Mouse (Mus musculus) urinary bladder, postnatal 4 days (tissue): ENCODE measurements at regions not wholly inside any gene's neighbourhood (a gene's known extent, or its start where the extent isn't known, plus 50 kb on each side); places are given as distances from the start of the nearest gene placed in this dataset.
"Not testable (repeated sequence)": the region's sequence is repeated elsewhere in the genome, so short reads cannot be mapped to it uniquely, and the experiment has no call there.

ENCODE experiments used
- DNase-seq, 2 experiments: peaks; one replicate each; pipeline ENCODE4 v3.0.0; 2021 to 2022; ENCODE audit warnings: low spot score in 2 of 2

DNA sequence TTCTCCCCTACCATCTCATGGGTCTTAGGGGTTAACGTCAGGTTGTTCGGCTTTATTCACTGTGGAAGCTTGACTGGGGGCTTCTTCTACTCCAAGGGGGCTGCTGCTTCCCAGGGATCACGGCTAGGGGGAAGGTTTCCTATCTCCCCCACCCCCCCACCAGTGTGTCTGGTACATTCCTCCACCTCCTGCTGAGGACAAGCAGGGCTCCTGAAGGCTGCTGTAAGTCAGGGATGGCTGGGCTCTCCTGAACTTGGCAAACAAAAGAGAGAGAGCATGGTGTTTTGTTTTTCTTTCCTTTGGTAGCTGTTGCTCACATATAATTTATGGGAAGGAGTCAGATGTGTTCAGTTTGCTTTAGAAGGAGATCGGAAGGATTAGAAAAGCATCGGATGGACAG is 54.7 kb upstream of the Commd3 start:
- no peak for DNase-seq

DNA sequence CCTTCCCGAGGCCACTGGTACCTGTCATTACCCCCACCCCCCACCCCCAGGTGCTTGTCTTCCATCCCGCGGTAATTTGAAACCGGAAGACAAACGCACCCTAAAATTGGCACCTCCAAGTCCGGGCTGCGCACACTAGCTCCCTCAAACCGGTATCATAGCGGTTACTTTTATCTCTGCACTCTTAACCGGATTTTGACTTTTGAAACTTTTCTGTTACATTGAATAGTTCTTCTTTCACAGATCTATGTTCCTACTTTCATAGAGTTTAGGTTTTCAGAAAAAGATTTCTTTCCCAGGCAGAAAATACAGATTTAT is 62.4 kb upstream of the Commd3 start:
- DNase-seq: no peak

DNA sequence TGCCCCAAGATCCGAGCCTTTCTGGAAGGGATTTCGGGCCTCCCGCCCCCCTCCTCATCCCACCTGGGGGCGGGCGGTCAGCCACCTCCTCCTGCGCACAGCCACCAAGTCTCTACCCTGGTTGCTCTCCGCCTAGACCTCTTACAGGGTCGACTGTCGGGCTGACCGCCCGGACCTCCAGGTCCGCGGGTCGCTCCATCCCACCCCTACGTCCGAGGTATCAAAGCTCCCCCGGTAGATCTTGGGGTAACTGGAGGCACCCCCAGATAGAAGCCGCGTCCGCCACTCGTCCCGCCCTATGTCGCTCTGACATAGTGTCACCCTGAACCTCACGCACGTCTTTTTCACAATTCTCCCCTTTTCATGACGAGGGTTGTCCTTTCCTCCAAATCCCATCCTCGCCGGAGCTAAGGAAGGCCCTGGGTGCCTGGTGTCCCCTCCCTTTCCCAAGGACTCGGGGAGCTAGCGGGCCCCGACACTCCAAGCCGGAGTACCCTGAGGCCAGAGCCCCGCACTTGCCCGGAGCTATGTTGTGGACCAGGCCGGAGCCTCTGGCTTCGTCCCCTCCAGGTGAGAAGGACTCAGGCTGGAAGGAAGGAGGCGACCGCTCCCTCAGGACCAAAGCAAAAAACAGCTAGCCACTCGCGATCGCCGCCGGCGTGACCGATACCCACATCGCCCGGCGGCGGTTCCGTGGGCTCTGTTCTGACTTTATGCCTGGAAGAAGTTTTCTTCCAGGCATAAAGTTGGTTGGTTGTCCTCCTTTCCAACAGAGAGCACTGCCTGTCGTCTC is 62.9 kb upstream of the Commd3 start:
- DNase-seq: no peak

DNA sequence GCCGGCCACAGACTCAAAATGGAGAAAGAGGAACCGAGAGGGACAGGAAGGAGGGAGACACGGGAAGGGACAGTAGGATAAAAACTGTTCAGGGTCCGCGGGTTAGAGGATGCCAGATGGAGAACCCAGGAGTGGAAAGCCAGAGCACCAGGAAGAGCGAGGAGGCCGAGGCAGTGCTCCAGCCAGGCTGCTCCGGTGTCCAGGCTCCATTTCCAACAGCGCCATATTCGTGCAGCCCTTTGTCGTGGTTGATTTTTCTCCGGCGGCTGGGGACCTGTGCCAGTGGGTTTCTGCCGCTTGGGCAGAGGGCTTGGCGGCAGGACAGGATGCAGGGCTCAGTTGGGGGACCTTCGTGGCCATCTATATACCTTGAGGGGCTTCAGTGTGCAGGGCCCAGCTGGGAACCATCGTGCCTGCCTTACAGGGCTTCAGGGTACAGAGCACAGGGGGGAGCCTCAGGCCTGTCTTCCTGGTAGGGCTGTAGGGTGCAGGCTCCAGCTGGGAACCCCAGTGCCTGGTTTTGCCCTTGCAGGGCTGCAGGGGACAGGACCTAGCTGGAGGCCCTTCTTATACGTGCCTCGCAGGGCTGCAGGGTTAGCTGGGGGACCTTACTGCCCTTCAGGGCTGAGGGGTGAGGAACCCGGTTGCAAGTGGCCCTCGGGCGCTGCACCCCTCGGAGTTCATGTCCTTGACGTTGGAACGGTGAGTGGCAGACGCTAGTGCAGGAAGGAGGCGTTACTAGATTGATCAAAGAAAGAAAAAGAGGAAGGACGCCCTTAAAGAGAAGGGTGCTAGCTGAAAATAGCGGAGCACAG is 63.7 kb upstream of the Commd3 start:
- DNase-seq: peak in 1 of 2 experiments; percentile 30

DNA sequence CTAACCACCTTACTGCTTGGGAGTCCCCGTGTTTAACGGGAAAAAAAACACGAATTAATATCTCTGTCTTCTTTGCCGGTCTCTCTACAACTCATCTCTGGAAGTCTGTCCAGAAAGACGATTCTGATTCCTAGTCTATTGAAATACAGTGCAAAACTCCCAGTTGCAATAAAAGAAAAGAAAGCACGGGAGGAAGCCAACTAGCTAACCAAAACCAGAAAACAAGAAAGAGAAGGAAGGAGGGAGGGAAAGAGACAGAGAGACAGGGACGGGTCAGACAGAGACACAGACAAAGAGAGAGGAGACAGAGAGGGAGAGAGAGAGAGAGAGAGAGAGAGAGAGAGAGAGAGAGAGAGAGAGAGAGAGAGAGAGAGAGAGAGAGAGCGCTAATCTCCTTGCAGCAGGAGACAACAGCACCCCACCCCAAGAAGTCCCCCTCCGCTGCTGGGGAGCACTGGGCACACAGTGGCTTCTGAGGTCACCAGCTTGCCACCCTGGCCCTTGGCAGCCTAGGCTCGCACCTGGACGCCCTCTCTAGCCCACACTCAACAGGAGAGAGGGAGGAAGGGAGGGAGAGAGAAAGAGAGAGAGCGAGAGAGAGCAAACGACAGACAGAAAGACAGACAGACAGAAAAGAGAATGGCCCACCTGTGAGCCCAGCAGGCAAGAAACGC is 64.5 kb upstream of the Commd3 start:
- DNase-seq: no peak

DNA sequence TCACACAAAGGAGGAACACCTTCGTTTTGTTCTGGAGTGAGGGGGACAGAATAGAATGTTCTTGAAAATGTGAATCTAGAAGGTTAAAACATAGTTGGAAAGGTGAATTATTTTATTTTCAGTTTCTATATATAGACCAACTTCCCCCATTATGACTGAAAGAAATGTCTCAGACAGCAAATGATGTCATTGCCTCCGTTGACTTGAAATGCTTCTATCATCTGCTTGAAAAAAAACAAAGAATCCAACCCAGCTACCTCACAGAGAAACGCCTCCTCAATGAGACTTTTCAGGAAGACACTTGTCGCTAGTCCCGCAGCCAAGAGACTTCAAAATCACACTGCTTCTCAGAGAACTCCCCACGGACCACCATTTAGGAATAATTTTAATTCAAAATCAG is 65.1 kb upstream of the Commd3 start:
- DNase-seq: no peak

DNA sequence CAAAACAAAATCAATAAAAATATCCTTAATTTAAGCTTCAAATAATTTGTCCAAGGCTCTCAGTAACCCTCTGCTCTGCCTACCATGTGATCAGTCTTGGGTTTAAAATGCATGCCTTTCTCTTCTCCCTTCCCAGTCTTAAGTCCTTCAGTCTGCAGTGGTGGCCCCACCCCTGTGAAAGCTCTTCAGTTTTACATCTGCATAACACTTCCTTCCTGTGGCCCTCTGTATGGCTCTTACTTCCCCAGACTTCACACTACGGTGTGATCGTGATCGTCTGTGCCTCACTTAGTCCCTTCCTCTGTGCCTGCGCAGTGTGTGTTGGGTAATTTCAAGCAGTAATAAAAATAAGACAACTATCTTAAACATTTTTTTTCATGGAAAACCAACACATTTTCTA is 80.0 kb upstream of the Commd3 start:
- no peak for DNase-seq

DNA sequence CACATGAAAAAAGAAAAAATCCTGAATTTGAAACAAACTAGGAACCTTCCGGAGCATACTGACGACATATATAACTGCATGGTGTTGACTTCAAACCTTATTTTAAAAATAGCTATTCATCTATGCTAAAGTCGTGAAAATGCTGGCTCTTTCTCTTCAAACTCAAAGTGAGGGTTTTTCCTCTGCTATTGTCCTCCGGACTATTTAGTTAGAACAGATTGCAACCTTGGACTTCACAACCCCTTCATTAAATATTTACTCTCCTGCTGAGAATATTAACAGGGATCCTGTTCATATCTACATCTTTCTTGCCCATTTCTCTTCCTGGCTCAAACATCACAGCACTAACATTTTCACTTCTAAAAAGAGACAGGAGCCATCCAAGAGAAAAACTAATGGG is 84.0 kb upstream of the Commd3 start:
- DNase-seq: no peak

DNA sequence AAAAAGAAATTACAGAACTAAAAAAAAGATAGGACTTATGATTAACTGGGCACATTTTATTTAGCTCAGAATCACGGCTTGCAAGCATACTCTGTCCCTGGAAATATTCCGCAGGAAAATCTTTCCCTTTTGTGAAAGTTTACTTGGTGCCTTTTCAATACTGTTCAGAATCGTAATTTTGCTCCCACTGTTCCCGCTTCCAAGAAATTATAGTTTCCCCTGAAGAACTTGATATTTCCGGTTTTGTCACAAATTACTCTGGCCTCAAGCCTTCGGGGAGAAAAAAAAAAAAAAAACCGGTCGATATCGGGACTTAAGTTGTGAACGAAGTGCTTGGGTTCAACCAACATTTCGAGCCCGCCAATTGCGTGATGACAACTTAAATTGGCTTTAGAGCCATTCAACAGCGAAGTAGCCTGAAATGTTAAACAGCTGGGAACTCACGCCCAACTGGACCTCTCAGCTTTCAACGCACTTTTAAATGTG is 84.4 kb upstream of the Commd3 start:
- no peak for DNase-seq

DNA sequence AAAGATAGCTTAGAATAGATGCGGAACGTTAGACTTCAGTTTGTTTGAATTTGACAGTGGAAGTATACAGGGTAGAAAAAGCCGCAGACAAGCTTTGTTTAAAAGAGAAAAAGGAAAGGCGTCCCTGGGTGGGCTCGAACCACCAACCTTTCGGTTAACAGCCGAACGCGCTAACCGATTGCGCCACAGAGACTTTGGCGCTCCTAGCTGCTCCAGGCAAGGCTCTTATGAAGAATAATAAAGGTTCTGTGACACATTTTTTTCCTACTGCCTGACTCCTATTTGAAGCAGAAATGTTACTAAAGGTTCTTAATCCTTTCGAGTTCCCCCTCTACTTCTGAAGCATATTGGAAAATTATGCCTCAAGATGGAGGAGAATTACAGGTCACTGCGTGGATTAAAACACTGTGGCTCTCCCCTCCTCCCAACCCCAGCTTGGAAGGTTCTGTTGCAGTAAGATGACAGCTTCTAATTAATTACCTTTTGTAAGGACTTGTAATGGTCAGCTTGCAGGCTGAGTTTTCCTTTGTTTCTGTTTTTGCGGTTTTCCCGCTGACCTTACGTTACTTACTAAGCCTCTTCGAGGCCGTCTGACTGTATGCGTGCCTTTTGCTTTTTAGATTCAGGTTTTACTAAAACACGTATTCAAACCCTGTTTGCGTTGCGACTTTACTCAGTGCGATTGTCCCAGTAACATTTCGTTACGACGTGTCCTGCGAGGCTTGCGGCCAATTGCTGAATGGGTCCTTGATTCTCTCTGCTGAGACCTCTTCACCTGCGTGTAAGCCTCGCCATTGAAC is 85.1 kb upstream of the Commd3 start:
- peak; percentile 66 to 78 for DNase-seq

DNA sequence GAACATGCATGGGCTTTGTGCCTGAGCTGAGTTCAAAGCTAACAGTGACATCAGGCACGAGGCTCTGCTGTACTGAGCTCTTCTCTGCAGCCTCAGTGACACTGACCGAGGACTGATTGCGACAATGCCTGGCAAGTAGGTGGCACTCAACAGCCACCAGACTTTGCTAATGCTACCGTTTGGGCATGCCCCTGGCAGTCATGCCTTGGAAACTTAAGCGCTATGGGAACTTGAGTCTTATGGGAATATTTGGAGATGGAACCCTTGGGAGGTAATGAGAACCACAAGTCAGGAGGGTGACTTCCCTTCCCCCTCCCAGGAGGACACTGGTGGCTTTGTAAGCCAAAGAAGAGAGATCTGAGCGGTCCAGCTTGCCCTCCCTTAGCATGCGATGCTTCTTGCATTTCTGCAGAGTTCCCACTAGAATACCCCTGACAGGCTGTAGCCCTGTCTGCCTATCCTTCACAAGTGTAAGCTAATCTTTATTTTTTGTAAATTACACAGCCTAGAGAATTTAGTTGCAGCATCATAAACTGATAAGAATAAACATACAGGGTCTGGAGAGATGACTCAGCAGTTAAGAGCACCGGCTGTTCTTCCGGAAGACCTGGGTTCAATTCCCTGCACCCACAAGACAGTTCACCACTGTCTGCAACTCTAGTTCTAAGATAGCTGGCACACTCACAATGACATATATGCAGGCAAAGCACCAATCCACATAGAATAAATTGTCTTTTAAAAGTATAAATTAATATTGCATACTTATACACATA is 86.4 kb upstream of the Commd3 start:
- no peak for DNase-seq

DNA sequence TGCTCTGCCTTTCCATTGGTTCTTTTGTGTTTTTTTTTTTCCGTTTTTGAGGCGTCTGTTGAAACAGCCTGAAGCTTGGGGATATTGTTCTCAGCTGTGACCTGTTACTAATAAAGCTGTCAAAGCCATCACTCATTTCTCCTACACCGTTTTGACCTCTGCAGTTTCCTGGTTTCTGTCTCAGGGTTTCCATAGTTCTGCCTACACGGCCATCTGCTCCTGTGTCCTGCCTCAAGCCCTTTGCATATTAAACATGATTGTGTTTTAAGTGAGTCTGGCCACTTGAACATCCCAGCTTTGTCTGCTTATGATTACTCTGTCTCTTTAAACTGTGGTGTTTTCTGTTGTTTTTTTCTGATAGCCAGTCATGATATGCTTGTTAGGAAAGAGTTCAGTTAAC is 114.1 kb upstream of the Commd3 start:
- DNase-seq: no peak

DNA sequence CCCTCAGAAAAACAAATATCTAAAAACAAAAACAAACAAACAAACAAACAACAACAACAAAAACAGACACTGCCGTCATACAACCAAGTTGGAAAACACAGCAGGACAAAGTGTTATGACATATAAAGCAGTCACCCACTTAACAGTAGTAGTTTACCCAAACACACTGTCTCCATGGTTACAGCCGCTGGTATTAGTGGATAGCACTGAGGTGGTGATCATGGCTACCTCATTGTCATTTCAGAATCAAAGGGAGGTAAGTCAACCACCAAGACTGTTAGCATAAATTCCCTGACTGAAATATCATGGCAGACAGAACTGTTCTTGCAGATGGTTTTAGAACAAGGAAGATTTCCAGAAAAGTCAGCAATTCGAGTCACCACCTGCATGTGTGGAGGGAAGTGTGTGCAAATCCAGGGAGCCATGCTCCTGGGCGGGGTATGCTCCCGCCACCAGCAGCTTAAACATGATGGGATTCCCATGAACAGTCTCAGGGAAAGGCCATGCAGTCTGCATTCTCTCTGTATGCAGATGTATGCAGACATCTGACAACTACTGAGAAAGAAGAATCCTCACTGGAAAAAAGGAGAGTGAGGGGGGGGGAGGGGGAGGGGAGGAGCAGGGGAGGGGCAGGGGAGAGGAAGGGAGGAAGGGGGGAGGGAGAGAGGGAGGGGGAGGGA is 124.1 kb upstream of the Commd3 start:
- DNase-seq: no peak

DNA sequence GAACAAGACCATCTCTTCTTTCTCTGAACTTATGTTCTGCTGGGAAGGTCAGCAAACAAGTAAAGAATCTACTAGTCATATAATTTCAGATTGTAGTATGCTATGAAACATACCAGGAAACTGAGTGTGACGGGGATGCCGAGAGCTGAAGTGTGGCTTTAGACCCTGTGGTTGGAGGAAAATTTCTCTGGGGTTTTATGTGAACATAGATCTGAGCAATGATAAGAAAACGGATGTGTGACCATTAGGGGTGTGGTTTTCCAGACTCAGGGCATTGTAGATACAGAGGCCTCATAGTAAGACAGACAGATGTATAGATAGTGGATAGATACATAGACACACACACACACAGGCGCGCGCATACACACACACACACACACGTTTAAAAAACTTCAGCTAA is 131.8 kb upstream of the Dnajc1 start:
- no peak for DNase-seq

DNA sequence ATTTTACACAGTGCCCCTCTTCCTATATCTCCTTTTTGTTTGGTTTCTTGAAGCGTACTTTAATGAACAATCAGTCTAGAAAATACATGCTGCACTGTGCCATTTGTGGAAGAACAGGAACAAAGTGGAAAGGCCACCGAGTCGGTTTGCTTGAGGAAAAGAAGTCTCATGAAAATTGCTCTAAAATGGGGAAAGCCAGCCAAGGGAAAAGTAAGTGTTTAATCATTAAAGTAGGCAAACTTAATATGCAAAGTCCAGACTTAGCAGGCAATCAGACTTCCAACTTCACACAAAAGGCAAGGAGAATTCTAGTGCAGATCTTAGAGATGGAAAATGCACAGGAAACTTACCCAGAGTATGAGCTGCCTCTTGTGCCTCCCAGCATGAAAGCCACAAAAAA is 131.3 kb upstream of the Dnajc1 start:
- DNase-seq: no peak

DNA sequence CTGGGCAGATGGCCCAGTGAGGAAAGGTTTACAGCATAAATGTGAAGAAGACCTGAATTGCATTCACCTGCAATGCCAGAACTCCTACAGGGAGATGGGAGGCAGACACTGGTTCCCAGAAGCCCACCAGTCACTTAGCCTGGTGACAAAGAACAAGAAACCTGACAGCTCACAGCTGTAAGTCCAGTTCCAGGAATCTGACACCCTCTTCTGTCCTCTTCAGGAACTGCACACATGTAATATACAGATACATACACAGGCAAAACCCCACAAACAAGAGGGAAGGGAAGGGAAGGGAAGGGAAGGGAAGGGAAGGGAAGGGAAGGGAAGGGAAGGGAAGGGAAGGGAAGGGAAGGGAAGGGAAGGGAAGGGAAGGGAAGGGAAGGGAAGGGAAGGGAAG is 120.8 kb upstream of the Dnajc1 start:
- DNase-seq: no peak

DNA sequence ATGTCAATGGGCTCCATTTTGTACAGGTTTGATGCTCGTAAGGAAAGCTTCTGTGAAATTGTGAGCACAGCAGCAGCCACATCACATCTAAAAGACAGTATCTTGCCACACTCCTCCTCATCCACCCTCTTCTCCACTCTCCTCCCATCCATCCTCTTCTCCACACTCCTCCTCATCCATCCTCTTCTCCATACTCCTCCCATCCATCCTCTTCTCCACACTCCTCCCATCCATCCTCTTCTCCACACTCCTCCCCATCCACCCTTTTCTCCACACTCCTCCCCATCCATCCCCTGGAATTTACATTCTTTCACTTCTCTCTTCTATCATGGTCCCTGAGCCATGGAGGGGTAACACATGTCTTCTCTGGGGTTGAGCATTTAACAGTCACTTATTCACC is 116.7 kb upstream of the Dnajc1 start:
- DNase-seq: no peak

DNA sequence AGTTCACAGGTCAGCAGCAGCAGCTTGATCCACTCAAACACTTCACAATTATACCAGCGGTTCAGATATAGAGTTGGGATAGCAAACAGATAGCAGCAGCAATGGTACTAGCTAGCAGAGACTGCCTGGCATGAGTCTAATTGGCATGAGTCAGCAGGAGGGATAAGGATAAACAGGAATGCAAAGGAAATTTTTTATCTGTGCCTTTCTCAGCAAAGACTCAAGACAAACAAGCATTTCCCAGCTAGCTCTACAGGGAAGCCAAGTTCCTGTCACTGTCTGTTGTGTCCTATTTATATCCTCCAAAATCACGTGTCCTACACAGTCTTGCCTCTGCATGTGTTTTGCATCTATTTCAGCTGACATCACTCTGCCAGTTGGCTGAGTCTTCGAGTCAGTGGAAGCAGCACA is 80.7 kb upstream of the Dnajc1 start:
- no peak for DNase-seq

DNA sequence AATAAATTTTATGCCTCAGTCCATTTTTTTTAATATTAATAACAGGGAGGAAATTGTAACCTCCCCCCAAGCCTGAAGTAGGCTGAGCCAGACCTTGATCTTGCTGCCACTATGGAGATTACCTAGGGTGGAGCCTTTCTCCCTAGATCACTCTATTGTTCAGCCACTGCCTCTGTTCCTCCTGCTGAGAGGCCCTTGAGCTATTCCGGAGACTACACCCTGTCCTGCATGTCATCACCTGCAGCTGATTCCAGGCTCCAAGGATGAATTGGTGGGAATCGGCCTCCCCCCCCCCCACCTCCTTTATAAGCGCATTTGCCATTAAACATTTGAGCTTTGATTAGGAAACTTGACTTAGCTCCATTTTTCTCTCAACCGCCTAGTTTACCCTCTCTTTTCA is 68.3 kb upstream of the Dnajc1 start:
- DNase-seq: no peak

DNA sequence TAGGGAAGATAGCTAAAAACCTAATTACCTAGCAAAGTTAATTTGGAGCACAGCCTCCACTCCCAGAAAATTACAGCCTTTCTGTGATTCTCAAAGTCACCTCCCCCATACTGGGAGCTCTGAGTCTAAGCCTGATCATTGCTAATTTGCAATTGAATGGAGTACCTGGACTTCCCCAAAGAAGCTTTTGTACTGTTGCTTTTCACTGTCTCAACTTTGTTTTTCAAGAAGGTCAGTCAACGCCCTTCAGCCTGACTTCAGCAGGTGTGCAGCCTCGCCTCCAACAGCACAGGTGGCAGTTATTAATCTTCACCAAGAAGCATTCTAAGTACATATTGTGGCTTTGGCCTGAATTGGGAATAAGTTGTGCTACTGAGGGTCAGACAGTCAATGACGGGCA is 67.7 kb upstream of the Dnajc1 start:
- not testable (repeated sequence) for DNase-seq

DNA sequence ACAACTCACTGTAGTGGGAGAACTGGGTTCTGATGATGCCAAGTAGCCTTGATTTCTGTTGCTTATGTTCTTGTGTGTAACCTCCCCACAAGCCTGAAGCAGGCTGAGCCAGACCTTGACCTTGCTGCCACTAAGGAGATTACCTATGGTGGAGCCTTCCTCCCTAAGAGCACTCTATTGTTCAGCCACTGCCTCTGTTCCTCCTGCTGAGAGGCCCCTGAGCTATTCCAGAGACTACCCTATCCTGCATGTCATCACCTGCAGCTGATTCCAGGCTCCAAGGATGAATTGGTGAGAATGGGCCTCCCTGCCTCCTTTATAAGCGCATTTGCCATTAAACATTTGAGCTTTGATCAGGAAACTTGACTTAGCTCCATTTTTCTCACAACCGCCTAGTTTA is 60.8 kb upstream of the Dnajc1 start:
- DNase-seq: not testable (repeated sequence)
